Mouse (Mus musculus) forebrain, embryonic 16.5 days (tissue): ENCODE data around the gene Slc24a4. TPM values are rescaled to one million over a fixed set of nuclear protein-coding genes. Genes with fewer than 3 reads are reported as not detected.

Experiments
- ATAC-seq: fragments of 200-750 bp; cut with Nextera tagmentation; 2 replicates; pipeline ENCODE4 v1.8.0; 2017; ENCODE audit warnings: mild to moderate bottlenecking, moderate library complexity
- H3K27ac ChIP-seq: fragments of 300-500 bp; sonication (generic); 2 replicates; pipeline ENCODE4 v1.5.1; 2014; ENCODE audit warnings: low read length, control low read depth
- H3K27me3 ChIP-seq: fragments of 300-500 bp; sonication (generic); replicated peaks from 2 replicates; pipeline ENCODE4 v1.6.1; 2014; ENCODE audit warnings: low read length; ENCODE audit not compliant: control insufficient read depth, insufficient read depth
- H3K36me3 ChIP-seq: fragments of 300-500 bp; sonication (generic); 2 replicates; pipeline ENCODE4 v1.6.1; 2014; ENCODE audit not compliant: control insufficient read depth, insufficient read depth
- H3K4me1 ChIP-seq: fragments of 300-500 bp; sonication (generic); replicated peaks from 2 replicates; pipeline ENCODE4 v1.6.1; 2014; ENCODE audit warnings: low read length; ENCODE audit not compliant: control insufficient read depth, insufficient read depth
- H3K4me2 ChIP-seq: fragments of 300-500 bp; sonication (generic); 2 replicates; pipeline ENCODE4 v1.6.1; 2014; ENCODE audit warnings: mild to moderate bottlenecking, low read length, control low read depth
- H3K4me3 ChIP-seq: fragments of 300-500 bp; sonication (generic); replicated peaks from 2 replicates; pipeline ENCODE4 v1.5.1; 2014; ENCODE audit warnings: mild to moderate bottlenecking, low read length, control low read depth
- H3K9ac ChIP-seq: fragments of 300-500 bp; sonication (generic); replicated peaks from 2 replicates; pipeline ENCODE4 v1.6.1; 2014; ENCODE audit warnings: low read depth, low read length, control low read depth
- H3K9me3 ChIP-seq: fragments of 300-500 bp; sonication (generic); 2 replicates; pipeline ENCODE4 v1.6.1; 2016; ENCODE audit warnings: low read length; ENCODE audit not compliant: control insufficient read depth
- WGBS: fragments of 180-500 bp; shearing (Covaris S2); extraction: QIAGEN DNeasy Blood & Tissue Kit; methylation state at CpG from one replicate; pipeline ENCODE4 v1.1.7; 2014; 5-methylcytosine and 5-hydroxymethylcytosine counted together
- polyA plus RNA-seq: library from polyadenylated mRNA; unstranded; fragments of >200 nt; fragmentation: Nextera tagmentation; extraction: Ambion mirVana; gene quantifications from 2 replicates; pipeline ENCODE4 v1.2.1, GENCODE M21; 2015

Slc24a4 gene
- polyA plus RNA-seq, 1 experiment from 2014 or later = 1.3 TPM

DNA sequence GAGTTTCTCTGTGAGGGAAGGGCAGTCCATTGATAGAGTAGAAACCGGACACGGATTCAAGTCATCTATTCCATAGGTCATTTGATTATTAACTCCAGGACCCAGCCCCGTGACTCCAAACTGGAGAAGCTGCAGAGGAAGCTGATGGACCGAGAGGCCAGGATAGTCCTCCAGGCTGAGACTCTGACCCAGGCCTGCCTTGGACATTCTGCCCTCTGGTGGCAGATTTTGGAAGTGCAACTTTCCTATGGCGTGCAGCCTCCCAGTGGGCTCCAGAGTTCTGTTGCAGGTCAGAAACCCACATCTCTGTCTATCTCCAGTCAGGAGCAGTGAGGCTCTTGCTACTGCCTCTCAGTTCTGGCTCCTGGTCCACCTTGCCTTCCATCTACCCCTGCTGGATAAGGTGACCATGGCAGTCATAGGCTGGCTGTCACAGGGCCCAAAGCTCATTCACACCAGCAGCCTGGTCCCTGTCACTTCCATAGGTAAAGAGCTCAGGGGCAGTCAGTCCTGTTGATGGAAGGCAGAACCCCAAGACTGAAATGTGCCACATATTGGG lies 53.3 kb downstream of the Slc24a4 start:
- H3K9me3 ChIP-seq = no peaks in the 10 kb centered on the region
- no peak overlapping the region for H3K9ac ChIP-seq
- 40% methylated on average over 5 of the region's 5 CpGs for WGBS
- H3K27me3 ChIP-seq = no peaks in the 10 kb centered on the region
- H3K27ac ChIP-seq = no peak overlapping the region
- H3K4me3 ChIP-seq = no peak overlapping the region
- no peak overlapping the region for H3K4me2 ChIP-seq
- H3K36me3 ChIP-seq = no peaks in the 10 kb centered on the region
- 0 out of 2 replicates have a peak, but pooled peaks have one; percentile 6 for ATAC-seq
- H3K4me1 ChIP-seq = no peaks in the 10 kb centered on the region

DNA sequence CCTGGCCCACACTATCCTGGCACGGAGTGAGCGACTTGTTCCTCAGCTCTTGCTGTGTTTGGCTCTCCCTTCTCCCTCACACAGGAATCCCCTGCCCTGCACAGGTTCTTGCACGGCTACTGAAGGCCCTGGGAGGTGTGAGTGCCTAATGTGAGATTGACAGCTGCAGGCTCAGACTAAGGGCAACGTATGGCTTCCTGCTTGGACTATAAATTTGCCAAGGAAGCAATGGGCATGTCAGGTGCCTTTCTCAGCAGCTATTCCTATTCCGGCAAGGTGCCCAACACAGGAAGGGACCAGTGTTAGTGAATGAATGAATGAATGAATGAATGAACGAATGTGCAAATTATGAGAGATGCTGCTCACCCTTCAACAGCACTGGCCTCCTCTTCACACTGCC lies 54.1 kb downstream of the Slc24a4 start:
- Histone ChIP-seq H3K36me3 (no peaks in the 10 kb centered on the region), H3K27me3 (no peaks in the 10 kb centered on the region), H3K9ac (no peak overlapping the region), H3K9me3 (no peaks in the 10 kb centered on the region), H3K4me1 (no peaks in the 10 kb centered on the region), H3K27ac (no peak overlapping the region), H3K4me3 (no peak overlapping the region), H3K4me2 (no peak overlapping the region)
- no peak for ATAC-seq
- WGBS = 71% methylated on average over 6 of the region's 6 CpGs

DNA sequence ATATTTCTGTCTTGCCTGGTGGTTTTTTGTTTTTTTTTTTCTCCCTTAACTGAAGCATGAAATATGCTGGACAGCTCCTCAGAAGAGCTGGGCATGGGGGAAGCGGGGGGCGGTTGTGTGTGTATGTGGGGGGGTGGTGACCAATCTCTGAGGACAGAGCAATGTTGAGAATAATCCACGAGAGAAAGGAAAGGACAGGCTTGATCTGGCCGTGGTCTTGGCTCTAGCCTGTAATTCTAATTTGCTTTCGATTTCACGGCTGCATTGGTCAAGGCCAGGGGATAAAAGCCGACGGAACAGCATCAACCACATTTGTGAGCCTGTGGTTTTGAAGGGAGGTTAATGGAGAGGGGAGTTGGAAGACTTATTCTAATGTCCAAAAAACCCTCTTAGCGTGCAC lies 54.7 kb downstream of the Slc24a4 start:
- H3K9ac ChIP-seq = no peak overlapping the region
- no peaks in the 10 kb centered on the region for H3K4me1 ChIP-seq
- H3K9me3 ChIP-seq = peaks cover 4% of the 10 kb centered on the region
- no peak overlapping the region for H3K4me3 ChIP-seq
- 77% methylated on average over 9 of the region's 9 CpGs for WGBS
- H3K27ac ChIP-seq = no peak overlapping the region
- H3K36me3 ChIP-seq = no peaks in the 10 kb centered on the region
- no peaks in the 10 kb centered on the region for H3K27me3 ChIP-seq
- H3K4me2 ChIP-seq = no peak overlapping the region
- no peak for ATAC-seq

DNA sequence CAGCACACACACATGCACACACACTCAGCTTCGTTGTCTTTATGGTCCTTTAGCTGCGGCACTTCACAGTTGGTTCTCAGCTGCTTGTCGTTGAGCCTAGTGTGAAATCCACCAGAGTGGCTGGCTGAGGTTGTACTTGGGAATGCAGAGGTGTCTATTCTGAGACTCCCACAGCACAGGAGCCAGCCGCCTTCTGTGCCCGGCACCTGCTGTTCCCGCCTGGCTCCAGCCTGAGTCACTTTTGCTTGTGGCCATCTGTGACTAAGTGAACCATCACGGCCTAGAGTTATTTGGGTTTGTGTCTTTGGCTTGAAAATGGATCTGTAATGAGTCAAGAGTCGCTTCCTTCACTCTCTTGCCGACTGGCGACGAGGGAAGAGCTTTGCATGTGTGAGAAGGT lies 62.3 kb downstream of the Slc24a4 start:
- no peaks in the 10 kb centered on the region for H3K27me3 ChIP-seq
- WGBS = 81% methylated on average over 11 of the region's 11 CpGs
- no peak overlapping the region for H3K9ac ChIP-seq
- no peak for ATAC-seq
- H3K4me3 ChIP-seq = no peak overlapping the region
- no peak overlapping the region for H3K4me2 ChIP-seq
- H3K36me3 ChIP-seq = no peaks in the 10 kb centered on the region
- no peaks in the 10 kb centered on the region for H3K4me1 ChIP-seq
- no peak overlapping the region for H3K27ac ChIP-seq
- H3K9me3 ChIP-seq = peaks cover 7% of the 10 kb centered on the region

DNA sequence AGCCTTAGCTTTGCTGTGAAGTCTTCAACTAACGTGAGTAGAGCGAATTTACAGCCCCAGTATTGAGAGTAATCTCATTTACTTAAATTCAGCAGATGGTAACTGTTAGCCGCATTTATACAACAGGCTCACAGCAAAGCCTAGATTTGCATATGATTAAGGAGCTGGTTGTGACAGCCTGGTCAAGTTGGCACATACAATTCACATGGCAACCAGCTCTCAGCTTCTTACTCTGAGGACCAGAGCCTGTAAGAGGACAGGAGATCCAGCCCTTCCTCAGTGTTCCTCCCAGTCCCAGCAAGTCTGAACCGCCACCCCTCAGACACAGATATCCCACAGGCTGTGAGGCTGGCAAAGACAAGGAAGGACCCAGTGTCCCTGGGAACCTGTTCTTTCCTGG lies 73.0 kb downstream of the Slc24a4 start:
- no peak overlapping the region for H3K4me3 ChIP-seq
- H3K36me3 ChIP-seq = no peaks in the 10 kb centered on the region
- no peaks in the 10 kb centered on the region for H3K9me3 ChIP-seq
- H3K9ac ChIP-seq = no peak overlapping the region
- ATAC-seq = peak; percentile 85
- peaks cover 17% of the 10 kb centered on the region for H3K4me1 ChIP-seq
- H3K27ac ChIP-seq = peak overlapping the region; percentile 70
- 20% methylated on average over 4 of the region's 4 CpGs for WGBS
- no peak overlapping the region for H3K4me2 ChIP-seq
- no peaks in the 10 kb centered on the region for H3K27me3 ChIP-seq

DNA sequence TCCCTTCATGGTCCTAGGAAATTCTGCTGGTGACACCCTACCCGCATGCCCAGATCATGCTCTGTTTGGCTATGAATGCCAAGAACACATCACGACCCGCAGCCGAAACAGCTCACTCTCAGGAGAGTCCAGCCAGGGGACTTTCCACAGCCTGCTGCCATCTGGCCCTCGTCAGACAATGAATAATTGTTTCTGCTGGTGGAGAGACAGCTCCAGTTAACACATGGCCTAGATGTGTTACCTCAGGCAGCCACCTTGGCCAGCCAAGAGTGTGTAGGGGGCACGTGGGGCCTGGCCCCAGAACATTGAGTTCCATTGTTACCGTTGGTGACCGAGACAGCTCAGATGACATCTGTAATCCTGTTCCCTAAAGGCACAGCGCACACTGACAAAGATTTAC lies 74.4 kb downstream of the Slc24a4 start:
- 0 out of 2 replicates have a peak overlapping the region, but pooled peaks have one; percentile 17 for H3K27ac ChIP-seq

DNA sequence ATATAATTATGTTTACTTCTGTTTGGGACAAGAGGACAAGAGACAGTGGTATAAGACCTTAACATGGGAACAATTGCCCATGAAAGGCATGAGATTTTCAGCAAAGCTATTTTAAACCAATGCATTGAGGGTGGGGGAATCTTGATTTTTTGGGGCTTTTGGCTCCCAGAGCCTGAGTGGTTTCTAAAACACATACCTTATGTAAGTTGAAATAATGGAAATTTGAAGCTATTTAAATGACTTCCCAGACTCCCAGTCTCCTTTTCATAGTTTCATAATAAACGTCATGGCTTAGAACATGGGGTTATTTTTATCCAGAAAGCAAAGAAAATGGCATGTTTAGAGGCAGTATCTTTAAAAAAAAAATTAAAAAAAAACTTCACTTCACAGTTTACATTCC lies 77.9 kb downstream of the Slc24a4 start:
- ATAC-seq = no peak
- Histone ChIP-seq H3K36me3 (no peaks in the 10 kb centered on the region), H3K9me3 (no peaks in the 10 kb centered on the region), H3K4me2 (no peak overlapping the region), H3K9ac (no peak overlapping the region), H3K4me3 (no peak overlapping the region), H3K4me1 (peaks cover 6% of the 10 kb centered on the region), H3K27ac (no peak overlapping the region), H3K27me3 (no peaks in the 10 kb centered on the region)
- 70% methylated on average over 1 of the region's 1 CpGs for WGBS

More for the DNA sequence above, 74.4 kb downstream of the Slc24a4 start:
- Histone ChIP-seq H3K9me3 (no peaks in the 10 kb centered on the region), H3K36me3 (no peaks in the 10 kb centered on the region), H3K4me3 (no peak overlapping the region), H3K27me3 (no peaks in the 10 kb centered on the region), H3K4me2 (no peak overlapping the region), H3K4me1 (peaks cover 17% of the 10 kb centered on the region), H3K9ac (no peak overlapping the region)
- peak; percentile 51 for ATAC-seq
- WGBS = 55% methylated on average over 9 of the region's 9 CpGs

DNA sequence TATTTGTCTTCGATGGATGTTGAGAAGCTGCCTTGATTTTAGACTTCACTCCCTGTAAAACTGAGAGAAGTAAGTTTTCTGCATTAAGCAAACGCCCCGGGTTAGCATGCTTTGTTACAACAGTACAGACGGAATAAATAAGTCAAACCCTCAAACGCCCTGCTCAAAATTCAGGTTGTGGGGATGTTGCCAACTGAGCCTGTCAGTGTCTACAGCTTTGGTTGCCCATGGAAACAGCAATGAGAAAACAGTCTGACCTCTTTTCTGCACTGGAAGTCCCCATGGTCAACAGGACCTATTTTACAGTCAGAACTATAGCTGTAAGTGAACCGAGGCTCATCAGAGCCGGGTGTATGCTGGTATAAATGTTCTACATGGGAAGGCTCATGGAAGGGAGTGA lies 78.7 kb downstream of the Slc24a4 start:
- Histone ChIP-seq H3K4me1 (no peaks in the 10 kb centered on the region; the same call in 1 of the 2 replicates), H3K4me2 (no peak overlapping the region), H3K9ac (no peak overlapping the region), H3K27ac (no peak overlapping the region), H3K4me3 (no peak overlapping the region), H3K27me3 (no peaks in the 10 kb centered on the region), H3K36me3 (no peaks in the 10 kb centered on the region), H3K9me3 (no peaks in the 10 kb centered on the region)
- 74% methylated on average over 7 of the region's 7 CpGs for WGBS
- no peak for ATAC-seq

DNA sequence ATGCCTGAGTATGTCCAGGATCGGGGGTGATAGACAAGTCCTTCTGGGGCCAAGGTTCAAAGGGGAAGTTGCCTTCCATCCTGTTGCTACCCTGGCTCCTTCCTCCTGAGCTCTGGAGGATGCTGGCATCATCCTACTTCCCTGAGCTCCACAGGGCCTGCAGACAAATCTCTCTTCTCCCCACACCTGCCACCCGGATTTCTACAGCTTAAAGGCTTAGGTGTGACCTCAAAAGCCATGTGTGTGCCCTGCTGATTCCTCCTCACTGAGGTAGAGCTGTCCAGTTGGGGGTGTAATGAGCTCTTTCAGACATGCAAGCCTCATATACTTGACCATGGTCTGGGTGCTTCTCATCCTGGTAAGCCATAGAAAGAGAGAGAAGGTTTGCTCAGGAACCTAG lies 82.3 kb downstream of the Slc24a4 start:
- Histone ChIP-seq H3K4me1 (peaks cover 10% of the 10 kb centered on the region), H3K9ac (no peak overlapping the region), H3K27ac (no peak overlapping the region), H3K9me3 (no peaks in the 10 kb centered on the region), H3K27me3 (no peaks in the 10 kb centered on the region), H3K4me2 (no peak overlapping the region), H3K4me3 (no peak overlapping the region), H3K36me3 (no peaks in the 10 kb centered on the region)
- WGBS = 73% methylated on average over 2 of the region's 2 CpGs
- no peak for ATAC-seq

DNA sequence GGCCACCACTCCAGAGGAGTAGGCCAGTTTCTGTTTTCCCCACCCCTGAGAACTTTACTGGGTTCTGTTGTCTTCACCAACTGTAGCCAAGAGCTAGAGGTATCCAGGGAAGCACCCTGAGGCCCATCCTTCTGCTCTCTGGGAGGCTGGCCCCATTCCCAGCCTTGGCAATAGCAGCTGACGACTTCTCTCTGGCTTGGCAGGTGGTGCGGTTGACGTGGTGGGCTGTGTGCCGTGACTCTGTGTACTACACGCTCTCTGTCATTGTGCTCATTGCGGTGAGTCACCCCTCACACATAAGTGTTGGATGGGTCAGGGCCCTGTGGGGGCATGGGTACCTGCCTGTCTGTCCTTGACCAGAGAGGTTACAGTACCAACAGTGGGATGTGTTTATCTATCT lies 94.9 kb downstream of the Slc24a4 start:
- ATAC-seq = no peak; the same call in 1 of the 2 replicates
- H3K9ac ChIP-seq = no peak overlapping the region
- no peaks in the 10 kb centered on the region for H3K4me1 ChIP-seq
- no peaks in the 10 kb centered on the region for H3K27me3 ChIP-seq
- no peak overlapping the region for H3K27ac ChIP-seq
- H3K36me3 ChIP-seq = no peaks in the 10 kb centered on the region
- H3K4me2 ChIP-seq = no peak overlapping the region
- no peaks in the 10 kb centered on the region for H3K9me3 ChIP-seq
- H3K4me3 ChIP-seq = no peak overlapping the region
- 63% methylated on average over 6 of the region's 6 CpGs for WGBS
